Mouse (Mus musculus): Measurements from ENCODE around the gene Flnb.

The Flnb gene

DNA sequence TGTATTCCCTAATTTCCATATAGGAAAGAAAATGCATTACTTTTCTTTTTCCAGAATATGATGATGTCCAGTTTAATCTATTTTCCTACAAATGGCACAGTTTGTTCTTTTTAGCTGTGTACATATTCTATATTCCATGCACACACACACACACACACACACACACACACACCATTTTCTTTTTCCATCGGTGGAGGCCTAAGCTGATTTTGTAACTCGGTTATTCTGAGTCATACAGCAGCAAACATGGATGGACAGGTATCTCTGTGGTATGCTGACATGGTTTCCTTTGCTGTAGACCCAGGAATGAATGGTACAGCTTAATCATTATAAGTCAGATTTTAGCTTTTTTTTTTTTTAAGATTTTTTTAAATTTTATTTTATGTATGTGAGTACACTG, 44.5 kb downstream of the Flnb start:
- DNase-seq (ENCODE audit: low read depth, low spot score) = no peak

DNA sequence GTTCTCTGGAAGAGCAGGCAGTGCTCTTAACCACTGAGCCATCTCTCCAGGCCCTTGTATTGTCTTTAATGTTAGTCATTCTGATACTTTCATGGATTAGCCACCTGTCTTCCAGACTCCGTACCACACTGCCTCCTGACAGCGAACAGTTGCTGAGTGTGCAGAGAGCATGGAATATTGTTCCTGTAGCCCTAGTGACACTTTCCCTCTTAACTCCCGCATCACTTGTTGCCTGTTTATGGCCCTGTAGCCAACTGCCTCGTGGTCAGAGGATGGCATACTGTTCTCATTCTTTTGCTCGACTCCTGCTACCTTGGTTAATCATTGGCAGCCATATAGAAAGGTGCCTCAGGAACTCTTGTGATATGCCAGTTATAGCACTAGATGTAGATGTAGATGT, 45.4 kb downstream of the Flnb start:
- no peak for DNase-seq (ENCODE audit: low read depth, low spot score)

DNA sequence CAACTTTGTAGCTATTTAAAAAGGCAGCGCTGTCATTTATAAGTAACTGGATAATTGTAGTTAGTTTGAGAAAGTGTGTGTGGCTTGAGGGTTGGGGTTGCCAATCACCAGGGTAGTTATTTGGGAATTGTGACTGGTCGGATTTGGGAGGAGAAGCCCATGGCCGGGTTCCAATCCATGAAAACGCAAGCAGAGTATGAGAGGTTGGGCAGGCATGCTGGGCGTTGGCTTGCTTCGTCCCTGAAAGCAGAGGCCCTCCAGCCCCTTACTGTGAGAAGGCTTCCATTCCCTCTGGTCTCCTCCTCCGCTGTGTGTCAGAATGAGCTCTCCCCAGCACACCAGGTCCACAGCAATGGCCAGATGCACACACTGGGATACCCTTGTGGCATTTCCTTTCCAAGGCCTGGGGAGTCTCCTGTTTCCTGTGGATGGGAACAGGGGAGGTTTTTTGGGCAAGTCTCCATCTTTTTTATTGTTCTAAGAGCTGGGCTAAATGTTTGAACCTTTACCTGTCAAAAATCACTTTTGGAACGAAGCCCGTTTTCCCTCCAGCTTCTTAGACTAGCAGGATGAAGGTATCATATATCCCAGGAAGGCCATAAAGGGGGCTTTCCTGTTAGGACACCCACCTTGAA, 46.2 kb downstream of the Flnb start:
- no peak for DNase-seq (ENCODE audit: low read depth, low spot score)

DNA sequence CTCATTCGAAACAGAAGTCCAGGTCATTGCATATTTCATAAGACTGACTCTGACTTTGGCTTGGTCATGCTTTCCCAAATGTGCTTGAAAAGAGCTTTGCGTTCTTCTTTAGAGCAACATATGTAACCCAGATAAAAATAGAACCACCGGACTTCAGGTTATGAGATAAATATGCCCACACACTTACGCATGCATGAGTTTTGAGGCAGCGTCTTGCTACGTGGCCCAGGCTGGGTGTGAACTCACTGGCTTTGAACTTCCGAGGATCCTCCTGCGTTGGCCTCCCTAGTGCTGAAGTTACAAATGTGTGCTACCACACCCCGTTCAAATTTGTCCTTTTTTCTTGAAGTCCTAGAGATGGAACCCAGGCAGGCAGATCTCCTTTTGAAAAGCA, 46.7 kb downstream of the Flnb start:
- DNase-seq (ENCODE audit: low read depth, low spot score) = no peak

DNA sequence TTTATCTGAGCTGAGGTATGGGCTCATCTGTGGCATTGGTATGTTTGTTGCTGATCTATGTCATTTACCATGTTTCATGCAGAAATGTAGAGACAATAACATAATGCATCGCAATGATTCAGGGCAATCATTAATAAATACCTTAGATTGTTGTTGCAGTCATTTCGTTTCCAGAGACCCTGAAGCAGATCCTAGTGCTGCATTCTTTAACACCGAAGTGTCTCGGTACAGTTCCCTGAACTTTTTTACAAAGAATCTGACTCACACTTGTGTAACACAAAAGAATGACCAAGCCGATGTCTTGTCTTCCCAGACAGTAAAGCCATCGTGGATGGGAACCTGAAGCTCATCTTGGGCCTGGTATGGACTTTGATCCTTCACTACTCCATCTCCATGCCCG, 49.5 kb downstream of the Flnb start:
- DNase-seq (ENCODE audit: low read depth, low spot score) = no peak

DNA sequence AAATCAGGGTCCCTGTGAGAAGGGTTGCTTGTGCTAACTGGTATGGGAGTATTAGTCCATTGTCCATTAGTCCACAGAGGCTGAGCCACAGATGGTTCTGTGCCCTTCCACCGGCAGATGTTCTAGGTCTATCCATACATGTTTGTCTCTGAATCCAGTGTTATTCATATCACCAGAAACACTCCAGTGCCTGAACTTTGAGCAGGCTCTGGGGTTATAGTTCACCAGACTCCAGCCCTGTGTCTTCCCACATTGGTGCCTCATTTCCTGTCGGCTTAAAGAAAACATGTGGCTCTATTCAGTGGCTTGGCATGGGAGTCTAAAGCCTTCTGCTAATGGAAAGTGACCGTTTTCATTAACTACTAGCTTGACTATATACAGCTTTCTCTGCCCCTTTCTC, 50.1 kb downstream of the Flnb start:
- no peak for DNase-seq (ENCODE audit: low read depth, low spot score)

DNA sequence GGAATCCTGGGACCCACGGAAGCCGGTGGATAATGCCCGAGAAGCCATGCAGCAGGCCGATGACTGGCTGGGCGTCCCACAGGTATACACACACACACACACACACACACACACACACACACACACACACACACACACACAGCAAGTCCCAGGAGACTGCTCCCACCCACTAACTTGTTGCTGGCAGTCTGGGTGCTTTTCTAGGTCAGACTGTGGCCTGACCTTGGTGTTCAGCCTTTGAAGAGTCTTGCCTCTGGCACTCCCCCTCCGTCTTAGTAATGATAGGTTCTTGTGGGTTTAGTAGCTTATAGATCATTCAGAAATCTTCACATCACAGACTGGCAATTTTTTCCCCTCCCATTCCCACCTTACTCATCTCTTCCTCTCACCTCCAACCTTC, 52.0 kb downstream of the Flnb start:
- no peak for DNase-seq (ENCODE audit: low read depth, low spot score)

DNA sequence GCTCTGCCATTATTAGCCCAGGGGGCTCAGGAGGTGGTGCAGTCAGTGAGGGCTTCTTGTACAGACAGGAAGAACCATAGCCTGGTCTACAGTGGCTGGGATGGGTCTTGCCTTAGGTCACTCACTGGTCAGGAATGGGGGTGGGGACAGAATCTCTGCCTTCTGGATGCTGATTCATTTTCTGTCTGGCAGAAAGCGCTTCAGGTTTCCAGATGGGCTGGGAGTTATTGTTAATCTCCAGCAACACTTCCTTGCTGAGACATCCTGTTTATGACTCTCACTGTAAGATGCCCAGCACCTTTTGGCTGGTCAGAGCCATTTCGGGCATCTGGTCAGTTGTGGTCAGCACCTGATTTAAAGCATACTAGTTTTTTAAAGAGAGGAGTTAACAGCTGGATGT, 55.8 kb downstream of the Flnb start:
- no peak for DNase-seq (ENCODE audit: low read depth, low spot score)

DNA sequence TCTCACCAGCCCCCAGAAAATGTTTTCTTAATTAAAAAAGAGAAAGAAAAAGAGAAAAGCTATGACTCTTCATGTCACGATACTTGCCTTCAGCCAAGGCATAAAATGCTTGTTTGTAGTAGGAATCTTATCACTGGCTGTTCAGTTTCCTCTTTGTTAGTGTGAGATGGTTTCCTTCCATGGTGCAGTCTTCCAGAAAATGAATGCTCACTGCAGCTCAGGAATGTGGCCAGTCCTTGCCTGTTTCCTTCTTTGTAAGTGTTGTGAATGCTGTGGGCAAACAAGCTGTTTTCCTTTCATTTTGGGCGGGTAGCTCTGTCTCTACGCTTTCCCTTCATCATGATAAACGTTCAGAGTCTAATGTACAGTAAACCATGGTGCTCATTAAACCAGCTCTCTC, 56.7 kb downstream of the Flnb start:
- no peak for DNase-seq (ENCODE audit: low read depth, low spot score)

DNA sequence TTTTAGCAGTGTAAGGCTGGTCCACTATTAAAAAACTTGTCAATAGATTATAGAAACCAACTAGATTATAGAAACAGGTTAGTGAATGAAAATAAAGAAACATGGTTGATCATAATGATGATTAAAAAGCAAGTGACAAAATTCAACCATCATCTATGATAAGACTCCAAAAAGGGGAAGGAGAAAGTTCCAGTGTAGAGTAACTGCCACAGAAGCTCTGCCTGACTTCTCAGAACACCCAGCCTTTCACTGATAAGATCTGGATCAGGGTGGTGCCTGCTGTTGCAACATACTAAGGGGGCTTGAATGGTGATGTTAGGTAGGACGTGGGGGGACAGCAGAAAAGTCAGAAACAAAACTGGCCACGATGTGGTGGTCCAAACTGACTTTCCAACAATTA, 60.2 kb downstream of the Flnb start:
- DNase-seq (ENCODE audit: low read depth, low spot score) = no peak

DNA sequence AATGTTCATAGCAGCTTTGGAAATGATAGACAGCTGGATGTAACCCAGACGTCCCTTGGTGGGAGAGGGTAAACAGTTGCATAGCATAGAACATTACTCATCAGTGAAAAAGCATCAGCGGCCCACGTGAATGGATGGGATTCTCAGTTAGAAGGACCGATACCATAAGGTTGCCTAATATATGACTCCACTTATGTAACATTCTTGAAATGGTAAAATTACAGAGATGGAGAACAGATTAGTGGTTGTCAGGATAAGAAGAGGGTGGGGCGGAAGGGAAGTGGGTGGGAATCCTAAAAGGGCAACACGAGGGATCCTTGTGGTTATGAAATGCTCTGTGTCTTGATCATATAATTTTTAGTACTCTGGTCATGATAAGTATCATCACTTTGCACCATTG, 62.6 kb downstream of the Flnb start:
- no peak for DNase-seq (ENCODE audit: low read depth, low spot score)

DNA sequence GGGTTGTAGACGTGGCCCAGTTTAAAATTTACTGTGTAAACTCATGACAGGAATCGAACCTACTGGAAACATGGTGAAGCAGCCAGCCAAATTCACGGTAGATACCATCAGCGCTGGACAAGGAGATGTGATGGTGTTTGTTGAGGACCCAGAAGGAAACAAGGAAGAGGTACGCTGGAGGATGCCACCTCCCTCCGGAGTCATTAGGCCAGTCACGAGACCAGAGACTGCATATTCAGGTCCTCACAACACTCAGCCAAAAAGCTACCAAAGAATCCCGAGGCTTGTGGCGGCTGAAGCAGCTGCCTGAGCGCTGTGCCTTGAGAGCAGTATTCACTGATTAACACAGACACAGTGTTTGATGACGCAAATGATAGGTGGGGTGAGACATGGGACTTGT, 63.8 kb downstream of the Flnb start:
- DNase-seq (ENCODE audit: low read depth, low spot score) = no peak

DNA sequence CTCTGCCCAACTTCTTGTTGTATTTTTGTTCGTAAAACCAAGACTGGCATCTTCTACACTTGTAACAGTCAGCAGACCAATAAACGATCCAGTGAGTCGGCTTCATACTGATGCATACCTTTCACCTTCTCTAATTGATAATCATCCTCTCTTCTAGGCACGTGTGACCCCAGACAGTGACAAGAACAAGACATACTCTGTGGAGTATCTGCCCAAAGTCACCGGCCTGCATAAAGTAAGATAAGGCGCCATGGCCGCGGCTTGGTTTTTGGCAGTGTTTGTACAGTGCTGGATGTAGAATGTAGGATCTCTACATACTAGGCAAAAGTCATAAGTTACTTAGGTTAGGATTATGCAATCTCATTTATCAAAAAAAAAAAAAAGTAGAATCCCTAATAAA, 64.3 kb downstream of the Flnb start:
- no peak for DNase-seq (ENCODE audit: low read depth, low spot score)

DNA sequence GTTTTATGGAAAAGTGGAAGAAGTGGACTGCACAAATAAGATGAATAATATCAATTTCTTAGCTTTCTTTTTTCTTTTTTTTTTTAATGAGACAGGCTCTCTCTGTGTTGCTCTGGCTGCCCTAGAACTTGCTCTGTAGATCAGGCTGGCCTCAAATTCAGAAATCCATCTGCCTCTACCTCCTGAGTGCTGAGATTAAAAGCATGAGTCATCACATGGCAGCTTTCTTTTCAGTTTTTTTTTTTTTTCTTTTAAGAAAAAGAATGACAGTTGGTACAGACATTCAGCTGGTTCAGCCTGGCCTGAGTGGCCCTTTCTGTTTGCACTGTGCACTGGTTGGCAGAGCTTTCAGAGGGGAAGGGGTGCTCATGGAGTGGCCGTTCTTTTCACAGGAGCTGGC, 66.4 kb downstream of the Flnb start:
- no peak for DNase-seq (ENCODE audit: low read depth, low spot score)

DNA sequence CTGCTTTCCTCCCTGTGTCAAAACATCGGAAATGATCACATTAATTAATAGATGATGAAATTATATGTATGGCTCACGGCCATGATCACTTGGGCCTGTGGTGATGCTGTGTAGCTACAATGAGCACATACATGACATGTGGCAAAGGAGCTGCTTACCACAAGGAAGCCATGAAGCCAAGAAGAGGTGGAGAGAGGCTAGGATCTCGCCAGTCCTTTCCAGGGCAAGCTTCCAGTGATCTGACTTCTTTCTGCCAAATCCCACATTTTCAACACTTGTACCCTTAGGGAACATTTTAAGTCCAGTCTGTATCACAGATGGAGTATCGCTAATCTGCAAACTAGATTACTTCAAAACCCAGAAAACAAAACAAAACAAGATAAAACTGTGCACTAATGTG, 67.1 kb downstream of the Flnb start:
- DNase-seq (ENCODE audit: low read depth, low spot score) = no peak

DNA sequence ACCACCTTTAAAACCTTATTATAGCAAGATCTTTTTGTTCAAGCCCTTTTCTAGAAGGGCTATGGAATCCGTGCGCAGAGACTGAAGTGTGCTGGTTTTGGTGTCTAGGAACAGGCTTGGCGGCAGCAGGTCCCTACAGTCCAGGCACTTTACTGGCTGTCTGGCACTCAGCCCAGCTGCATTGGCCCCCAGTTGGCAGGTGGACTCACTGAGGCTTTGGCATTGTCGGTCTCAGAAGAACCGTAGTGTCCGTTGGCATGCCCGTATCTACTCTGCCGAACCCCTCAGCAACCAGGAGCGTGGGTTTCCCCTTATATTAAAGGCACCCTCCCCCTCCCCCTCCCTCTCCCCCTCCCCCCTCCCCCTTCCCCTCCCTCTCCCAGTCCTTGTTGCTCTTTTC, 67.8 kb downstream of the Flnb start:
- no peak for DNase-seq (ENCODE audit: low read depth, low spot score)

DNA sequence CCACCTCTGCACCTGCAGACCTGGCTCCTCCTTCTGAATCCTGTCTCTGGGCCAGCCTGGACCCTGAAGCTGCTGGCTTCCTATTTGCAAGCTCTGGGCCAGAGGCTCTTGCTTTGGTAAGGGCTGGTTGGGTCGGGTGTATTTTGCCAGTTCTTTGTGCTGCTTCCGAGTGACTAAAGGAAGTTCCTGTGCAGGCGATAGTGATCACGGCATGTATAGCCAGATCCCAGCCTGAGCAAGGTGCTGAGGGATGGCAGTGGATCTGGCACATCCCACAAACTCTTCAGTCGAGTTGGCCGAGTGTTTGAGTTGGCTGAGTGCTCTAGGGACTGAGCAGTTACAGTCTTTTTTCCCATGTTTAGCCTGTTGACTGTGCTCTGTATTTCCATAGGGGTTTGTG, 68.3 kb downstream of the Flnb start:
- DNase-seq (ENCODE audit: low read depth, low spot score) = no peak

DNA sequence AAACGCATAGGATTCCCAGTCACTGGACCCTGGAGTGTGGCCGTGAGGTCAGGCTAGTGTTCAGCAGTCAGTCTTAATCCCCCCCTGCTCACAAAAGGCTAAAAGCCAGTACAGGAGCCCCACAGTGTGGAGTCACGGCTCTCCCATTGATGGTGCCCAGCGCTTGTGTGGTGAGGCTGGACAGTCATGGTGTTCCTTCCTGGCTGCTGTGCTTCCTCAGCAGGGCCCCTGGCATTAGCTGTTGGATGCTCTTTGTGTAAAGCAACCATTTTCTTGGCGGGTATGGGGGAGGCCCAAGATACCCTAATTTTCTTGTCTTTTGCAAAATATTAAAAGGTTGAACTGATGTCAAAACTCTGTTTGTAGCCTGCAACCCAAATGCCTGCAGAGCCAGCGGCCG, 69.4 kb downstream of the Flnb start:
- DNase-seq (ENCODE audit: low read depth, low spot score) = no peak

DNA sequence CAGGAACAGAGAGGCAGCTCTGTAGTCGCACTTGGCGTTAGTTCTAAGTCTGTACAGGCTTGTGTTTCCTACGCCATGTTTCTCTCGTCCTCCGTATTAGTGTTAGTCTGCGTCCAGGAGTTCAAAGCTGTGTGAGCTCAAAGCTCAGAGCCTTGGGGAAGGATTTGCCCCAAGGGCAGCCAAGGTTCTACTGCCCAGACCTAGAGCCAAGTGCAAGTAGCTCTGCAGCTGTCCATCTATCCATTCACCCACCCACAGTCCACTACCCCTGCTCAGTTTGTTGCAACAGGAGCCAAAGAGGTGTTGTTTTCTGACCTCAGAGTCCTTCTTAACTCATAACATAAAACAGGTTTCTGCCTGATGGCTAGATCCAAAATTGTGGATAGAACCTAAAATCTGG, 70.5 kb downstream of the Flnb start:
- no peak for DNase-seq (ENCODE audit: low read depth, low spot score)

DNA sequence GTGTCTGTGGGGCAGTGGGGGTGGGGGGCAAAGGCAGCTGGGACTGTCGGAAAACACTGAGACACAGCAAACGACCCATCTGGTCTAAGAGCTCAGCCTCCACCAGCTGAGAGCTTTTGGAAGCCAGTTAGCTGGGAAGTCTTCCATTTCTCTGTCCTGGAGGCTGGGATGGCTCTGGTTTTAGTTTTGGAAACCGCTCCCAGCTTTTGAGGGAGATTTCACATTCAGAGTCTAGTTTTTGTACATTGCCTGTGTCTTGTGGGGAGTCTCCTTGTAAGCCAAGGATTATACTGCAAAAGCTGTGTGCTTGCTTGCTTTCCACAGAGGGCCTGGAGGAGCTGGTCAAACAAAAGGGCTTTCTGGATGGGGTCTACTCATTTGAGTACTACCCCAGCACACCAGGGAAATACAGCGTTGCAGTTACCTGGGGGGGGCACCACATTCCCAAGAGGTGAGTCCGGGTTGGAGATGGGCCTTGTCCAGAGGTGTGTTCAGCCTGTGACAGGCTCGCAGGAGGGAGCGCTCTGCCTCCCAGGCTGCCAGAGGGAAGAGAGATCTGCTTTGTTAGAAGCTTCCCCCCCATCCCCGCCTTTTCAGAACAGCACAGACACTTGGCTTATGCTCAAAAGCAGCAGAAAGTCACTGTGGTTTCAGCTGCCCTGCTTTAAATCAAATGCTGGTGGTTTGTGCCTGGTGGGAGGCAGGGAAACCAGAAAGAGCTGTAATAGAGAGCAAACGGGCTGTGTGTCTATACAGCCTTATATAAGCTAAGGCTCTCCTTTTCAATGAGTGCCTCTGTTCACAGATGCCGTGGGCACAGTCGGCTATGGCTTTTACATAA, 71.3 kb downstream of the Flnb start:
- no peak for DNase-seq (ENCODE audit: low read depth, low spot score)

DNA sequence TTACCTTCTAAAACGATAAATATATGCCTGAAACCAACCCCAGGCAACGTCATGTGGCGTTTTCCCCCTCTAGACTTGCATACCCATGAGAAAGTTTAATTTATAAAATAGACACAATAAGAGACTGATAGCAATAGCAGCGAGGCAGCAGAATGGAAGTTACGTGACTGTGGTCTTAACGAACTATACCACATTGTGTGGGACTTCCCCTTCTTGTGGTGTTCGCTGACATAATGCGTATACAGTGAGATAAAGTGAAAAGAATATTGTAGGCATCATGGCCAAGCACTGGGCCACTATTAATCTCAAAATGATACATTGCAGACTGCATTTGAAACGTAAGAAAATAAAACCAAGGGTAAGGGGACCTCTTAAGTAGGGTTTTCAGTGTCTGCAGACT, 72.1 kb downstream of the Flnb start:
- no peak for DNase-seq (ENCODE audit: low read depth, low spot score)

DNA sequence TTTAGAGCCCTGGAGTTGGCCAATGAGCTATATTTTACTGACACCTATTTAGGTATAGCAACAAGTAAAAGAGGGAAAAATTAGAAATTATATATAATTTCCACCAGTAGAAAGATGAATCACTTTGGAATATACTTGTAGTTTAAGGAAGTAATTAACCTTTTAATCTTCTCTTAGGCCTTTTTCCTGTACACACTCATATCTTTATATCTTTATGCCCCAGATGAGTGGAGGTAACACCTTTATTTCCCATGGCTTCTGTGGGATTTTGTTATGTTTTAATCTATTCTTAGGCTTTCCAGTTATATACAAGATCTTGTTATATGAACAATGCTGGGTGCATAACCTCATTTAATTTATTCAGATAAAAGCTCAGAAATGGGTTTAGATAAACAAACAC, 73.6 kb downstream of the Flnb start:
- DNase-seq (ENCODE audit: low read depth, low spot score) = no peak

DNA sequence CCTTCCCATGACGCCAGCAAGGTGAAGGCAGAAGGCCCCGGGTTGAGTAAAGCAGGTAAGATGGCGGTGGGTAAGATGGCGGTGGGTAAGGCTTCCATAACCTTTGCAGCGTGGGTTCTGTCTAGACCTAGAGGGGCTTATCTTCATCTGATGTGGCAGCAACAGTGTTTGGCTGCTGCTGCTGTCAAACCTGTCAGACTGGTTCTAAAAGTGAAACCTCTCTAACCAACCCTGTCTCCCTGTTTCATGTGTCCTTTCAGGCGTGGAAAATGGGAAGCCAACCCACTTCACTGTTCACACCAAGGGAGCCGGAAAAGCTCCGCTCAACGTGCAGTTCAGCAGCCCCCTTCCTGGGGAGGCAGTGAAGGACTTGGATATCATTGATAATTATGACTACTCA, 78.4 kb downstream of the Flnb start:
- no peak for DNase-seq (ENCODE audit: low read depth, low spot score)

DNA sequence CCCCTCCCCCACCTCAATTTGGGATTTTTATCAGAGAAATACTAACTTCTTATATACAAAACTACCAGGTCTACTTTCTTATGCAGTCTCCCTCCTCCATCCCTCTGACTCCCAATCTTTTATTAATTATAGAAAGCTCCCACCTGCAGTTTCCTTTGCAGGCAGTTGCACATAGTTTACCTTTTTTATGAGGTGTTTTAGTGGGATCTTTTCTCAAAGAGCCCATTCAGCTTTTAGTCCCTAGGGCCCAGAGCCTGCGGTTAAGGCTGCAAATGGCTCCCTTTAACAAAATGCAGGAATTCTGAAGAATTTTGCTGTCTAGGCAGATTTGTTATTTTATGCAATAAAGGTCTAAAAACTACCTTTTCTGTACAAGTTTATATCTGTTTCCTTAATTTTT, 78.9 kb downstream of the Flnb start:
- no peak for DNase-seq (ENCODE audit: low read depth, low spot score)

All from ES-CJ7 (cell line).